Comparison of ENCODE assay signal across 20 mouse cellular contexts in the genomic region with DNA sequence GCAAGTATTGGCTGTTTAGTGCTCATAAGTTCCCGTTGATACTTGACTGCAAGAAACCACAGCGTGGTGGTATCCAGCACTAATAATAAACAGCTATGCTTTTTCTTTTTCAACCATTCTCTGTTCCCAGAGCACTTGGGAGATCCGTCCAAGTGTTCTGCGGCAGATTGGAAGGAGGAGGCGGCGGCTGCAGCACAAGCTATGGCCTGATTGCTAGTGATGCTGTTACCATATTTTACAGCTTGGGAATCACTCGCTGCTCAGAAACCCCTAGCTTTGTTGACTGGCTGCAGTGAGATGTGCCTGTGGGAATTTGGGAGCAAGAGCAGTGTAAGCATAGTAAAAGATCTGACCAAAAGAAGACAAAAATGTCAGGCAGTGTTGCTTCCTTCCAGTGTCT. TPM values are rescaled to one million over a fixed set of nuclear protein-coding genes. Genes with fewer than 3 reads are reported as not detected.
DNase-seq lines count a peak whose midpoint lies in the region; ATAC-seq and TF ChIP-seq lines count a peak whose summit lies in the region.
"Had no signal": no experiment of that assay in that cellular context is flagged by ENCODE, and none has a peak within 500 bp of the region (broad histone marks: within the 10 kb centered on the region; RNA-seq: fewer than 3 reads in every experiment).

No protein-coding gene starts in this region.

- 0 out of 2 replicates have a peak, but pooled peaks cover 9% of the 10 kb centered on the region for H3K36me3 ChIP-seq in neural tube, embryonic 15.5 days

- H3K9me3 ChIP-seq in neural tube, embryonic 15.5 days (replicated peaks), result no peaks in the 10 kb centered on the region

- H3K4me2 ChIP-seq in neural tube, embryonic 15.5 days, result no peak overlapping the region

- intact Hi-C loops in left cerebral cortex, postnatal 14 days (cut with DNase I), result no loop called here

- no peak for TF ChIP-seq CTCF in layer of hippocampus, adult 2 months (conservative IDR thresholded peaks at IDR 0.05)

- no peak for ATAC-seq in neural tube, embryonic 15.5 days (ENCODE audit: low FRiP score)
- no peak for ATAC-seq in erythroblast, adult 5-6 weeks (replicated peaks; ENCODE audit: low FRiP score, poor library complexity, severe bottlenecking)
- ATAC-seq: hindbrain, embryonic 16.5 days; lung, postnatal 0 days had no signal

- DNase-seq in neural tube, embryonic 10.5 days (ENCODE audit: extremely low spot score, low spot score), result no peak
- DNase-seq in layer of hippocampus, adult 2 months (ENCODE audit: low spot score in 2 of 2), result peak; percentile 63 to 70
- DNase-seq in left cerebral cortex, postnatal 14 days (ENCODE audit: low spot score in 2 of 2), result peak; percentile 61 to 68
- no peak for DNase-seq in adrenal gland, postnatal 25 days
- DNase-seq in thymus, postnatal 4 days, result no peak
- DNase-seq: adrenal gland, postnatal 36 days; cerebellum, postnatal 10 days; gastrocnemius, postnatal 10 days; heart, postnatal 10 days; kidney, adult 8-10 months; kidney, postnatal 36 days; thymus, adult 18-20 months had no signal

- no peak overlapping the region for H3K4me3 ChIP-seq in neural tube, embryonic 15.5 days (replicated peaks)
- no peak overlapping the region for H3K4me3 ChIP-seq in layer of hippocampus, adult 2 months

- H3K4me1 ChIP-seq in neural tube, embryonic 15.5 days, result peaks cover 19% of the 10 kb centered on the region

- 67% methylated on average over 7 of the region's 7 CpGs for WGBS in neural tube, embryonic 15.5 days

- H3K9ac ChIP-seq in neural tube, embryonic 15.5 days (replicated peaks), result no peak overlapping the region
- H3K9ac ChIP-seq: liver, embryonic 14.5 days had no signal

- peak overlapping the region; percentile 38; the same call in 1 of the 2 replicates for H3K27ac ChIP-seq in neural tube, embryonic 15.5 days (replicated peaks)
- H3K27ac ChIP-seq in layer of hippocampus, adult 2 months, result peak overlapping the region; percentile 65
- H3K27ac ChIP-seq: liver, embryonic 14.5 days had no signal

- no peaks in the 10 kb centered on the region for H3K27me3 ChIP-seq in neural tube, embryonic 15.5 days (replicated peaks)

RNA-seq across cellular contexts. Expression of a gene that starts 14.3 kb away (rescaled TPM):
- polyA plus RNA-seq in neural tube, embryonic 15.5 days (2015; fragmentation: Nextera tagmentation; extraction: Ambion mirVana), result not detected in 2 replicates
- not detected for total RNA-seq in layer of hippocampus, adult 2 months (2021)
- total RNA-seq in left cerebral cortex, postnatal 14 days (2021), result not detected
- total RNA-seq in adrenal gland, postnatal 25 days (2021), result not detected in 2 replicates
- not detected in 2 replicates for total RNA-seq in erythroblast, adult 5-6 weeks (2015; ENCODE audit: low replicate concordance)
- not detected in 2 replicates for total RNA-seq in erythroblast, adult 5-6 weeks (2017; ENCODE audit: low replicate concordance)
- total RNA-seq: adrenal gland, postnatal 36 days; gastrocnemius, postnatal 10 days; heart, postnatal 10 days; megakaryocyte, adult 5-6 weeks; neutrophil, adult 5-6 weeks had no signal
- polyA plus RNA-seq: hindbrain, embryonic 16.5 days; limb, embryonic 11.5 days; liver, embryonic 14.5 days; lung, postnatal 0 days had no signal

Comparison
In these comparisons a context has a peak if more than half of its experiments do, and no peak if none do; other contexts are left out.
1. DNase-seq: peak in layer of hippocampus, adult 2 months (2 of 2) and left cerebral cortex, postnatal 14 days (2 of 2); none in neural tube, embryonic 10.5 days (single experiment), adrenal gland, postnatal 25 days (single experiment) and thymus, postnatal 4 days (single experiment).